15 mouse cellular contexts compared by ENCODE assay signal in the genomic region with DNA sequence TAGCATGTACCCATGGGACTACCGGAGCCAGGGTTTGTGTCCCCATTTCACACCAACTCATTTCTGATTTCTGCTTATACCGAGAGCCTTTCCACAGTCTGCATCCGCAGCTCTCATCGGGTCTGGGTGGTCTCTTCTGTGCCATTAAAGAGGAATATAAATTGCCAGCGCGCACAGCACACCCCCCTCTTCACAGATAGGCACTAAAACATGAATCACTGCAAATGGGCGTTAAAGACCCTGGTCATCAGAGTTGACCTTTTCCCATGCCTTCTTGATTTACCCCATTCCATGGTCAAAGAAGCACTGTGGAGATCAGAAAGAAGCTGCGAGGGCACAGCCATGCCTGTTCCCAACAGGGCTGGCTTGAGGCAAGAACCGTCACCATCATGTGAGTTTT.
"Had no signal": no experiment of that assay in that cellular context is flagged by ENCODE, and none has a peak within 500 bp of the region (broad histone marks: within the 10 kb centered on the region; RNA-seq: fewer than 3 reads in every experiment).

No protein-coding gene starts in this region.

- DNase-seq: kidney, adult 18-20 months; kidney, adult 9 months; kidney, postnatal 14 days; kidney, postnatal 4 days; layer of hippocampus, adult 9-11 months; layer of hippocampus, postnatal 36 days; liver, embryonic 13.5 days; lung, adult 2 months; lung, postnatal 14 days; lung, postnatal 4 days; right cerebral cortex, postnatal 14 days; right cerebral cortex, postnatal 4 days; thymus, adult 2 months; thymus, postnatal 14 days; thymus, postnatal 4 days had no signal
